Mouse (Mus musculus) left cerebral cortex, postnatal 14 days (tissue): ENCODE results near the gene Hspa12a. TPM values are rescaled to one million over a fixed set of nuclear protein-coding genes. Genes with fewer than 3 reads are reported as not detected.

ENCODE experiments used
- DNase-seq, 2 experiments: peaks; one replicate each; pipeline ENCODE4 v3.0.0; 2021 to 2022; ENCODE audit warnings: low spot score in 2 of 2, mixed read lengths in 1 of 2
- intact Hi-C: fragments of 180-260 bp; cut with DNase I; formaldehyde crosslinking; loops from one replicate; pipeline ENCODE4 v1.15.1; 2025
- total RNA-seq, 2 experiments: library from RNA; stranded (reverse); gene quantifications; 2 replicates each; pipeline ENCODE4 v1.2.3; 2021

Hspa12a gene
- total RNA-seq, 2 experiments from 2014 or later = 224 to 233 TPM

GRCm38 (mm10) chr19:58866651-58867050 is 76.8 kb downstream of the Hspa12a start:
- DNase-seq = no peak
- intact Hi-C loops = no loop called here

- intact Hi-C loops = no loop called here
- no peak for DNase-seq
Observed at GRCm38 (mm10) chr19:58865224-58865623, 78.2 kb downstream of the Hspa12a start.

DNA sequence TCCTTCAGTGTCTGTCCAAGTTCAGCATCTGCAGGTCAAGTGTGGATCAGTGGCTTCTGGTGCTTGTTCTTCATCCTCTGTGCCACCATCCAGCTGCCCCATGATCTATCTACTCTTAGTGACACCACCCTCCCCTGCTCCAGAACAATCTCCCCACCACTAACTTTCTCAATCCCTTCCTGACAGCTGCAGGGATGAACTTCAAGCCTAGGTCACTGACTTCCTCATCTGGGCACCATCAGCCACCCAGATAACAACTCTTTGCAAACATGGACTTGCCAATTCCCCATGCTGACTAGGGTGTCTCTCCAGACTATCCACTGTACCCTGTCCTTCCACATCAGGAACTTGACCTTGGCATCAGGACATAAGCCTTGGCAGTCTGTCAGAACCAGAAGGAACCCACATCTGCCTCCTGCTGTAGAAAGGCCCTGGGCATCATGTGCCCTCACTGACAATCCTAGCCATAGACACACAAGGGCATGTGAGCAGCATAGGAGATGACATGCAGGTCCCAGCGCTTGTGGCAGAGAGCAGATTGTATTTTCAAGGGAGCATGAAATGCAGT is 79.4 kb downstream of the Hspa12a start:
- no peak for DNase-seq
- intact Hi-C loops = no loop called here

- intact Hi-C loops = no loop called here
- no peak for DNase-seq
Observed at GRCm38 (mm10) chr19:58861174-58861760, 82.2 kb downstream of the Hspa12a start.

GRCm38 (mm10) chr19:58860255-58861173 is 82.9 kb downstream of the Hspa12a start:
- peak; percentile 76 to 84 for DNase-seq
- intact Hi-C loops = no loop called here

DNA sequence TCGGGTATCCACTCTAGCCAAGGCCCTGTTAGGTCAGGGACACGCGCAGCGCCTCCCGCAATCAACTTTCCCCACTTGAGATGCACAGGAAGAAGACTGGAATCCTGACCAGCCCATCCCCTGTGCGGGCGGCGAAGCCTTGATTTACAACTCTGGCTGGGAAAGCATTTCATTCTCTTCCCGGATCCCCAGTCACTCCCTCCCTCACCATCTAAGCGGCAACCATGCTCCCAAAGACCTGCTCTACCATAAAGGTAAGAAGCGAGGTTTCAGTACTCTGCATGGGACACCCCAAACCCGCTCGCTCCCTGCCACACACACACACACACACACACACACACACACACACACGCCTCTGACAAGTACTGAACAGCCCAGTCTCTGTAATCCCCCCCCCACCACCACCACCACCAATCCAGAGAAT is 83.6 kb downstream of the Hspa12a start:
- intact Hi-C loops = loop anchor here (5.0 kb wide), 1 partner anchor 38 kb away; no protein-coding TSS in a partner anchor
- peak; percentile 22 to 44 for DNase-seq

DNA sequence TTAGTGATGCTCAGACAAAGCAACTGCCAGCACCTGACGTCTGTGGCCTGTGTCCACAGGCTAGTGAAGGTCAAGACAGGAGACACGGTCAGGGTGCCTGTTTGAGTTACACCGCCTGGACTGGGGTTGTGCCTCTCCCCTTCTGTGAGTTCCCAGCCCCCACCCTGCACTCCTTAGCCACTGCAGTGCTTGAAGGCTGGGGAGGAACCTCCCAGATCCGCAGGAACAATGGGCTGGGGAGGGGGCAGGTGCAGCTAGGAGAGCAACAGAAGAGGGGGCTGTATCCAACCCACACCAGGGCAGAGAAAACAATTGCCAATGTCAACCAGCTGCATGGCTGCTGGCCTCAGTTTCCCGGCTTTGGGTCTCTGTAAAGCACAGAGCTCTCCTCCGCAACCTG is 84.1 kb downstream of the Hspa12a start:
- intact Hi-C loops = loop anchor here (5.0 kb wide), 1 partner anchor 37 kb away; no protein-coding TSS in a partner anchor
- DNase-seq = peak in 1 of 2 experiments; percentile 22

DNA sequence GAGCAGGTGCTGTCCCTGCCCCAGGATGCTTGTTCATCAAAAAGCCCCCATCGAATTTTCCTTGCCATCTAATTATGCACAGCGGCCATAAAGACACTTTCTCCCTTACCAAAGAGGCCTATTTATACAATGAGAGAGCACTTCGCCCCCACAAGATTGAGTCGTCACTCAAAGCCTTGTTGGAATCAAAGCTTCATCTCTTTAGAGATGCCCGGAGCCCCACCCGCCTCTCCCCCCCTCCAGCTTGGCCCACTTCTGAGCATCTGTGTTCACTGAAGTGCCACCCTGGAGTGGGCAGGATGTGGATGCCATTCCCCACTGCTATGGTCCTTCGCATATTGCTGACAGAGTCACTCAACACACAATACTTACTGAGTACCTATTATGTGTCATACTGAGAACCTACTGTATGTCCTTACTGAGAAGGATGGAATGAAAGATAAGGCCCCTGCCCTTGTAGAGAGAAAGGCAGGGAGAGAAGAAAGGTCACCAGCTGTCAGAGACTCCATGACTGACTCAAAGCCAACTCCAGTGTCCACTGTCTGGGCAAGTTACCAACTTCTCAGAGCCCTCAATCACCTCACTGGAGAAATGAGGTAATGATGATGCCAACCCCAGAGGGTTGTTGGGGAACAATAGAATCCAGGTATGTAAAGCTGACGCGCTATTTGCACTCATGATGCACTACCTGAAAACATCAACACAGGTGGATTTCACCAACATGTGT is 87.2 kb downstream of the Hspa12a start:
- intact Hi-C loops = loop anchor here (5.0 kb wide), 1 partner anchor 34 kb away; no protein-coding TSS in a partner anchor
- DNase-seq = peak; percentile 38 to 72

GRCm38 (mm10) chr19:58854899-58855298 is 88.6 kb downstream of the Hspa12a start:
- no peak for DNase-seq
- intact Hi-C loops = loop anchor here (5.0 kb wide), 1 partner anchor 33 kb away; no protein-coding TSS in a partner anchor

DNA sequence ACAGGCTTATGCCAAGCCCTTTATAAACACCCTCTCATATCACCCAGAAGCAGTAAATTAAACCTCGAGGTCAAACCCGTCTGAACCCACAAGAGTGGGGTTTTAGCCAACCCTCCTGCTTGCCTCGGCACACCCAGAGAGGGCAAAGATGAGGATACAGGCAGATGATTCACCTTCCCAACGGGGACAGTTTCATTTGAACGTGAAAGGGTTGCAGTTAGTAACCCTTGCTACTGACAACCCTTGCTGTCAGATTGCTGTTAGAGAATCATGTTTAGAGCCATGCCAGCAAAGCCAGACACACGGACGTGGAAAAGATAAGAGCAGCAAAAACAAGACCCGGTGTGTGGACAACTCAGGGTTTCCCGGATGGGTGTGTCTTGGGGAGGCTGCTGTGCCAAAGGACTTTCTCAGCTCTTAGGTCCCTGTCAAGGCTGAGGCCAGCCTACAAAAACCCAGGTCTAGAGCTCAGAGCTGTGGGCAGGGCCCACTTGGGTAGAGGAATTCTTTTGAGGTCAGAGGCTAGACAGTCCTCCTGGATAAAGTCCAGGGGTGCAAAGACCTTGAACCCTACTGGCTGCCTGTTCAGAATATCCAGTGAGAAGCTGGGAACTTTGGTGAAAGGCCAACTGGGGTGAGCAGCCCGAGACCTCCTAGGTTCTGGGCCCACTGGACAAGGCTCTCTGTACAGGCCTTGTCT is 90.3 kb downstream of the Hspa12a start:
- DNase-seq = no peak
- intact Hi-C loops = no loop called here

DNA sequence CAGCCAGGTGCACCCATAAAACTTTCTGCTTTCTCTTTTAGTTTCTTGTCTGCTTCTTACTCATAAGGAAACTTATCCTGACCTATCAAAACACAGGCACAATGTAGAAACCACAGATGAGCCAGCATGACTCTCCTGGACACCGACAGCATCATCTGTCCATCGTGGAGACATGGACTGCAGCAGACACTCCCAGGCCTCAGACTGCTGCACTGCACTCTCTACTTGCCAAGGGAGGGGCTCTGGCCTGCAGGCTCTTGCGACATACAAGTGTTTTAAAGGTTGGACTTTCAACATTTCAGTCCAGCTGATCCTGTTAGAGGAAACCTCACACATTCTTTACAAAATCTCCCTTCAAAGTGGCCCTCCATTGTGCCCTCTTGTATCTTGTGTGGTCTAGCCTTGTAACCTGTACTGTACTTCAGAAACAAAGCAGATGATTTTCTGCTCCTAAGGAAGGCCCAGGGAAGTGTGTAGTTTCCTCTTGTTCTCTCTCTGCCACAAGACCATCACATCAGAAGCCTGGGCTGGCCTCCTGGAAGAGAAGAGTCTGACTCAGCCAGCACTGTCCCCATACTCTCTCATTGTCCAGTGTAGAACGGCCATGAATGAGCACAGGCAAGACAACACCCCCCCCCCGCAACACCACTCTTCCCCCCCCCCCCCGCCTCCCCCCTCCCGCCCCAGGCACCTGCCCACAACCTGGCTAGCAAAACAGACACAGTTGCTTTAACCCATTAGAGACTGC is 92.6 kb downstream of the Hspa12a start:
- intact Hi-C loops = no loop called here
- no peak for DNase-seq

DNA sequence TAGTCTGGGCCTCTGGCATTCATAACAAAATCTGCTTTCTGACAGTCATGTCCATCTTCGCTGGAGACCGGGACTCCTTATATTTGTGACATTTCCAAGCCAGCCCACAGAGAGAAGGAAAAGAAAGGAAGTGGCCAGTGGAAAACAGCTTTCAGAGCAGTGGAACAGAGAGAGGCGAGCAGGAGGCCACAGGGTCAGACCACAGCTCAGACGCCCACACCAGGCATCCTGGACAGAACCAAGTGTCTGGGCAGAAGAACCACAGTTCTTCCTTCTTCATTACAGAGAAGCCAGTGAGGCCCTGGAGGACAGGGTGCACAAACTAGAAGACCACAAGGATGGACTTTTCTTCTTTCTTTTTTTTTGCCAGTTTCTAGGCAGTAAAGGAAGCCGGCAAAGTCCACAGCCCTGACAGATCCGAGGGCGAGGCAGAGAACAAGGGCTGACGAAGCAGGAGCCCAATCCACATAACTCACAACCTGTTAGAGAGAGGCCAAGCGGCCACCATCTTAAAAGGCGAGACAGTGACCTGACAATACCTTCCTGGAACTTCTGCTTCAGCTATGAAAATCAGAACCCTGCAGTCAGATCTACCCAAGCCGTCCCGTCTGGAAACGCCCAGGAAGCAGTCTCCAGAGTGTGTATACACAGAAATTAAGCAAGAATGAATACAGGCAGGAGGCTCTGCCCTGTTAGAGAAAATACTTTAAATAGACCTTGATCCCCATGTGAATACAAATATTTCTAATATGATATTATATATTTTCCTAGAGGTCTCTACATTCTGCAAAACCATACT is 93.9 kb downstream of the Hspa12a start:
- intact Hi-C loops = no loop called here
- no peak for DNase-seq

GRCm38 (mm10) chr19:58843606-58844005 is 99.8 kb downstream of the Hspa12a start:
- DNase-seq = no peak
- intact Hi-C loops = no loop called here

- intact Hi-C loops = no loop called here
- DNase-seq = no peak
Observed at GRCm38 (mm10) chr19:58840721-58841271, 102.7 kb downstream of the Hspa12a start.

GRCm38 (mm10) chr19:58839806-58840205 is 103.6 kb downstream of the Hspa12a start:
- DNase-seq = no peak
- intact Hi-C loops = no loop called here

- intact Hi-C loops = no loop called here
- DNase-seq = no peak
Observed at GRCm38 (mm10) chr19:58839345-58839744, 104.1 kb downstream of the Hspa12a start.

GRCm38 (mm10) chr19:58838706-58839105 is 104.7 kb downstream of the Hspa12a start:
- no peak for DNase-seq
- intact Hi-C loops = no loop called here
